Mouse (Mus musculus): ENCODE data around the gene Rab37. TPM values are rescaled to one million over a fixed set of nuclear protein-coding genes. Genes with fewer than 3 reads are reported as not detected.
A peak's percentile ranks its signal among the peaks of the same experiment; 100 is the strongest.

Gene Rab37
- polyA plus RNA-seq, 1 experiment from 2014 or later, result 2.2 TPM

- Histone ChIP-seq H3K4me2 (replicated peaks; ENCODE audit: low read depth, low read length) (no peak overlapping the region), H3K4me3 (ENCODE audit: low read length) (no peak overlapping the region), H3K27me3 (ENCODE audit: insufficient read depth, low read length) (peaks cover 18% of the 10 kb centered on the region; the same call in 1 of the 2 replicates), H3K9ac (replicated peaks; ENCODE audit: low read length) (no peak overlapping the region), H3K27ac (ENCODE audit: low read length) (no peak overlapping the region), H3K36me3 (ENCODE audit: insufficient read depth, low read length) (no peaks in the 10 kb centered on the region), H3K4me1 (ENCODE audit: insufficient read depth, low read length) (no peaks in the 10 kb centered on the region), H3K9me3 (ENCODE audit: low read length) (no peaks in the 10 kb centered on the region)
- 43% methylated on average over 18 of the region's 18 CpGs for WGBS
- ATAC-seq (ENCODE audit: low FRiP score, low TSS enrichment), result peak; percentile 58; the same call in 1 of the 2 replicates
Observed at GRCm38 (mm10) chr11:115083376-115084139, 7.7 kb upstream of the Rab37 start.

- ATAC-seq (ENCODE audit: low FRiP score, low TSS enrichment), result no peak
- Histone ChIP-seq H3K4me2 (replicated peaks; ENCODE audit: low read depth, low read length) (no peak overlapping the region), H3K27ac (ENCODE audit: low read length) (no peak overlapping the region), H3K36me3 (ENCODE audit: insufficient read depth, low read length) (no peaks in the 10 kb centered on the region), H3K4me1 (ENCODE audit: insufficient read depth, low read length) (no peaks in the 10 kb centered on the region), H3K9me3 (ENCODE audit: low read length) (no peaks in the 10 kb centered on the region), H3K27me3 (ENCODE audit: insufficient read depth, low read length) (peaks cover 18% of the 10 kb centered on the region), H3K4me3 (ENCODE audit: low read length) (no peak overlapping the region), H3K9ac (replicated peaks; ENCODE audit: low read length) (no peak overlapping the region)
- 40% methylated on average over 12 of the region's 12 CpGs for WGBS
Observed at GRCm38 (mm10) chr11:115084595-115084994, 6.6 kb upstream of the Rab37 start.

- Histone ChIP-seq H3K4me2 (replicated peaks; ENCODE audit: low read depth, low read length) (no peak overlapping the region), H3K9ac (replicated peaks; ENCODE audit: low read length) (no peak overlapping the region), H3K4me3 (ENCODE audit: low read length) (no peak overlapping the region), H3K4me1 (ENCODE audit: insufficient read depth, low read length) (no peaks in the 10 kb centered on the region), H3K27me3 (ENCODE audit: insufficient read depth, low read length) (peaks cover 18% of the 10 kb centered on the region), H3K27ac (ENCODE audit: low read length) (no peak overlapping the region), H3K9me3 (ENCODE audit: low read length) (no peaks in the 10 kb centered on the region), H3K36me3 (ENCODE audit: insufficient read depth, low read length) (no peaks in the 10 kb centered on the region)
- WGBS, result 69% methylated on average over 8 of the region's 8 CpGs
- no peak for ATAC-seq (ENCODE audit: low FRiP score, low TSS enrichment)
Observed at GRCm38 (mm10) chr11:115085064-115085463, 6.2 kb upstream of the Rab37 start.

- H3K27ac ChIP-seq (ENCODE audit: low read length), result no peak overlapping the region
- WGBS, result 52% methylated on average over 7 of the region's 7 CpGs
- peaks cover 29% of the 10 kb centered on the region for H3K27me3 ChIP-seq (ENCODE audit: insufficient read depth, low read length)
Observed at GRCm38 (mm10) chr11:115086213-115086612, 5.0 kb upstream of the Rab37 start.

GRCm38 (mm10) chr11:115089853-115090252, 1.4 kb upstream of the Rab37 start:
- ATAC-seq (ENCODE audit: low FRiP score, low TSS enrichment), result no peak
- H3K4me3 ChIP-seq (ENCODE audit: low read length), result no peak overlapping the region
- H3K4me2 ChIP-seq (replicated peaks; ENCODE audit: low read depth, low read length), result no peak overlapping the region
- H3K27ac ChIP-seq (ENCODE audit: low read length), result no peak overlapping the region
- WGBS, result 71% methylated on average over 6 of the region's 6 CpGs
- no peaks in the 10 kb centered on the region for H3K36me3 ChIP-seq (ENCODE audit: insufficient read depth, low read length)
- H3K27me3 ChIP-seq (ENCODE audit: insufficient read depth, low read length), result peaks cover 34% of the 10 kb centered on the region
- H3K9me3 ChIP-seq (ENCODE audit: low read length), result peaks cover 6% of the 10 kb centered on the region
- H3K4me1 ChIP-seq (ENCODE audit: insufficient read depth, low read length), result 0 out of 2 replicates have a peak, but pooled peaks cover 4% of the 10 kb centered on the region
- H3K9ac ChIP-seq (replicated peaks; ENCODE audit: low read length), result no peak overlapping the region

More at GRCm38 (mm10) chr11:115086213-115086612, 5.0 kb upstream of the Rab37 start:
- Histone ChIP-seq H3K9ac (replicated peaks; ENCODE audit: low read length) (no peak overlapping the region), H3K4me2 (replicated peaks; ENCODE audit: low read depth, low read length) (no peak overlapping the region), H3K36me3 (ENCODE audit: insufficient read depth, low read length) (no peaks in the 10 kb centered on the region), H3K4me3 (ENCODE audit: low read length) (no peak overlapping the region), H3K4me1 (ENCODE audit: insufficient read depth, low read length) (no peaks in the 10 kb centered on the region), H3K9me3 (ENCODE audit: low read length) (no peaks in the 10 kb centered on the region)
- ATAC-seq (ENCODE audit: low FRiP score, low TSS enrichment), result no peak

- ATAC-seq (ENCODE audit: low FRiP score, low TSS enrichment), result no peak
- Histone ChIP-seq H3K27me3 (ENCODE audit: insufficient read depth, low read length) (peaks cover 27% of the 10 kb centered on the region), H3K4me1 (ENCODE audit: insufficient read depth, low read length) (0 out of 2 replicates have a peak, but pooled peaks cover 4% of the 10 kb centered on the region), H3K36me3 (ENCODE audit: insufficient read depth, low read length) (no peaks in the 10 kb centered on the region), H3K9ac (replicated peaks; ENCODE audit: low read length) (no peak overlapping the region), H3K4me2 (replicated peaks; ENCODE audit: low read depth, low read length) (no peak overlapping the region; the same call in 1 of the 2 replicates), H3K9me3 (ENCODE audit: low read length) (peaks cover 6% of the 10 kb centered on the region), H3K4me3 (ENCODE audit: low read length) (no peak overlapping the region), H3K27ac (ENCODE audit: low read length) (no peak overlapping the region)
- 19% methylated on average over 4 of the region's 4 CpGs for WGBS
Observed at GRCm38 (mm10) chr11:115092140-115092539, 909 bp downstream of the Rab37 start.

- peaks cover 2% of the 10 kb centered on the region for H3K9me3 ChIP-seq (ENCODE audit: low read length)
- H3K4me2 ChIP-seq (replicated peaks; ENCODE audit: low read depth, low read length), result no peak overlapping the region
- no peak overlapping the region for H3K9ac ChIP-seq (replicated peaks; ENCODE audit: low read length)
- H3K4me3 ChIP-seq (ENCODE audit: low read length), result no peak overlapping the region
- H3K27ac ChIP-seq (ENCODE audit: low read length), result no peak overlapping the region
- WGBS, result 55% methylated on average over 10 of the region's 10 CpGs
- no peak for ATAC-seq (ENCODE audit: low FRiP score, low TSS enrichment)
- H3K27me3 ChIP-seq (ENCODE audit: insufficient read depth, low read length), result no peaks in the 10 kb centered on the region
- H3K36me3 ChIP-seq (ENCODE audit: insufficient read depth, low read length), result no peaks in the 10 kb centered on the region
- no peaks in the 10 kb centered on the region for H3K4me1 ChIP-seq (ENCODE audit: insufficient read depth, low read length)
Observed at GRCm38 (mm10) chr11:115098203-115098932, 7.1 kb downstream of the Rab37 start.

GRCm38 (mm10) chr11:115099241-115099840, 8.1 kb downstream of the Rab37 start:
- no peaks in the 10 kb centered on the region for H3K4me1 ChIP-seq (ENCODE audit: insufficient read depth, low read length)
- H3K36me3 ChIP-seq (ENCODE audit: insufficient read depth, low read length), result no peaks in the 10 kb centered on the region
- H3K4me3 ChIP-seq (ENCODE audit: low read length), result no peak overlapping the region
- H3K27me3 ChIP-seq (ENCODE audit: insufficient read depth, low read length), result no peaks in the 10 kb centered on the region
- H3K9me3 ChIP-seq (ENCODE audit: low read length), result no peaks in the 10 kb centered on the region
- 30% methylated on average over 16 of the region's 16 CpGs for WGBS
- no peak overlapping the region for H3K4me2 ChIP-seq (replicated peaks; ENCODE audit: low read depth, low read length)
- H3K9ac ChIP-seq (replicated peaks; ENCODE audit: low read length), result no peak overlapping the region
- no peak overlapping the region for H3K27ac ChIP-seq (ENCODE audit: low read length)
- ATAC-seq (ENCODE audit: low FRiP score, low TSS enrichment), result no peak

GRCm38 (mm10) chr11:115100032-115100621, 8.9 kb downstream of the Rab37 start:
- 66% methylated on average over 5 of the region's 5 CpGs for WGBS
- Histone ChIP-seq H3K9me3 (ENCODE audit: low read length) (no peaks in the 10 kb centered on the region), H3K4me2 (replicated peaks; ENCODE audit: low read depth, low read length) (no peak overlapping the region), H3K4me1 (ENCODE audit: insufficient read depth, low read length) (no peaks in the 10 kb centered on the region), H3K27me3 (ENCODE audit: insufficient read depth, low read length) (no peaks in the 10 kb centered on the region), H3K36me3 (ENCODE audit: insufficient read depth, low read length) (no peaks in the 10 kb centered on the region), H3K4me3 (ENCODE audit: low read length) (no peak overlapping the region), H3K9ac (replicated peaks; ENCODE audit: low read length) (no peak overlapping the region), H3K27ac (ENCODE audit: low read length) (no peak overlapping the region)
- no peak for ATAC-seq (ENCODE audit: low FRiP score, low TSS enrichment)

Measured in kidney, embryonic 16.5 days (tissue).